Mouse (Mus musculus): ENCODE measurements around the gene F7. TPM values are rescaled to one million over a fixed set of nuclear protein-coding genes. Genes with fewer than 3 reads are reported as not detected.

Gene F7
- polyA plus RNA-seq, 1 experiment from 2014 or later, result 0.09 TPM

DNA sequence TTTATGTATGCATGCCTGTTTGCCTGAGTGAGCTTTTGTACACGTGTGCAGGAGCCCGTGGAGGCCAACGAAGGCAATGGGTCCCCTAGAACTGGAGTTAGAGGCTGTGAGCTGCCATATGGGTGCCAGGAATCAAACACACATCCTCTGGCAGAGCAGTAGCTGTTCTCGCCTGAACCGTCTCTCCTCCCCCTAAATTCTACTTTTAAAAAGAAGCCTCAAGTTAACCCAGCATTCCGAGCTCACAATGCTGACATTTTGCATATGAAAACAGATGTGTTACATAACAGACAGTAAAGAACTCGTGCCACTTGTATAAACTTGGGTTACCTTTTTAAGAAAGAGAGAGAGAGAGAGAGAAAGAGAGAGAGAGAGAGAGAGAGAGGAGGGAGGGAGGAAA is 51.7 kb downstream of the F7 start:
- no peaks in the 10 kb centered on the region for H3K9me3 ChIP-seq (ENCODE audit: low read depth, low read length)
- no peak overlapping the region for H3K4me2 ChIP-seq
- ATAC-seq (ENCODE audit: insufficient read depth) (no peak), DNase-seq (no peak)
- WGBS, result 86% methylated on average over 7 of the region's 7 CpGs
- no peak overlapping the region for H3K9ac ChIP-seq
- no peaks in the 10 kb centered on the region for H3K27me3 ChIP-seq (ENCODE audit: insufficient read depth, low read length)
- no peak for TF ChIP-seq CTCF (IDR thresholded peaks at IDR 0.05; ENCODE audit: low read depth)
- H3K27ac ChIP-seq (ENCODE audit: low read depth), result no peak overlapping the region
- H3K4me3 ChIP-seq (ENCODE audit: low read depth, low read length), result no peak overlapping the region
- H3K36me3 ChIP-seq (ENCODE audit: insufficient read depth), result peaks cover 90% of the 10 kb centered on the region
- no peaks in the 10 kb centered on the region for H3K4me1 ChIP-seq (ENCODE audit: insufficient read depth)

Other genes starting within 250 kb of the F7 start
- 11.6 and 13.4 TPM in 2 replicates for gene Mcf2l, start 152.2 kb upstream of the F7 start, polyA plus RNA-seq (2014; fragmentation: Nextera tagmentation; extraction: Ambion mirVana)
- 0.88 and 1.1 TPM in 2 replicates for gene F10, start 11.3 kb downstream of the F7 start, polyA plus RNA-seq (2014; fragmentation: Nextera tagmentation; extraction: Ambion mirVana)
- gene Proz, start 34.9 kb downstream of the F7 start, polyA plus RNA-seq (2014; fragmentation: Nextera tagmentation; extraction: Ambion mirVana), result 0.29 and 0.38 TPM in 2 replicates
- gene Pcid2, start 79.4 kb downstream of the F7 start, polyA plus RNA-seq (2014; fragmentation: Nextera tagmentation; extraction: Ambion mirVana), result 39.2 and 40.0 TPM in 2 replicates
- gene Cul4a, start 79.6 kb downstream of the F7 start, polyA plus RNA-seq (2014; fragmentation: Nextera tagmentation; extraction: Ambion mirVana), result 93.2 and 98.9 TPM in 2 replicates
- gene Lamp1, start 133.1 kb downstream of the F7 start, polyA plus RNA-seq (2014; fragmentation: Nextera tagmentation; extraction: Ambion mirVana), result 309 and 315 TPM in 2 replicates
- 4.8 and 5.6 TPM in 2 replicates for gene Grtp1, start 174.6 kb downstream of the F7 start, polyA plus RNA-seq (2014; fragmentation: Nextera tagmentation; extraction: Ambion mirVana)
- 1.6 TPM in 1 of 2 replicates, not detected in the other for gene Adprhl1, start 228.1 kb downstream of the F7 start, polyA plus RNA-seq (2014; fragmentation: Nextera tagmentation; extraction: Ambion mirVana)